Mouse (Mus musculus) heart, embryonic 11.5 days (tissue): ENCODE measurements at regions not wholly inside any gene's neighbourhood (a gene's known extent, or its start where the extent isn't known, plus 50 kb on each side); places are given as distances from the start of the nearest gene placed in this dataset.

Experiments used
- ATAC-seq: fragments of 200-750 bp; cut with Nextera tagmentation; replicated peaks from 2 replicates; pipeline ENCODE4 v1.8.0; 2017; ENCODE audit warnings: moderate library complexity; ENCODE audit not compliant: insufficient number of reproducible peaks, low FRiP score, low TSS enrichment
- H3K27ac ChIP-seq: fragments of 300-500 bp; sonication (generic); 2 replicates; pipeline ENCODE4 v1.5.1; 2014; ENCODE audit warnings: mild to moderate bottlenecking, low read depth, low read length
- H3K27me3 ChIP-seq: fragments of 300-500 bp; sonication (generic); 2 replicates; pipeline ENCODE4 v1.6.1; 2014; ENCODE audit warnings: mild to moderate bottlenecking, low read length, mixed read lengths; ENCODE audit not compliant: control insufficient read depth, insufficient read depth
- H3K36me3 ChIP-seq: fragments of 300-500 bp; sonication (generic); 2 replicates; pipeline ENCODE4 v1.6.1; 2014; ENCODE audit warnings: mild to moderate bottlenecking, low read length, moderate library complexity, mixed read lengths; ENCODE audit not compliant: control insufficient read depth, insufficient read depth
- H3K4me1 ChIP-seq: fragments of 300-500 bp; sonication (generic); 2 replicates; pipeline ENCODE4 v1.6.1; 2014; ENCODE audit warnings: low read length; ENCODE audit not compliant: control insufficient read depth, insufficient read depth
- H3K4me2 ChIP-seq: fragments of 300-500 bp; sonication (generic); 2 replicates; pipeline ENCODE4 v1.6.1; 2014; ENCODE audit warnings: mild to moderate bottlenecking, moderate library complexity
- H3K4me3 ChIP-seq: fragments of 300-500 bp; sonication (generic); 2 replicates; pipeline ENCODE4 v1.5.1; 2014; ENCODE audit warnings: low read depth, low read length
- H3K9ac ChIP-seq: fragments of 300-500 bp; sonication (generic); 2 replicates; pipeline ENCODE4 v1.6.1; 2014; ENCODE audit warnings: mild to moderate bottlenecking, low read depth, low read length, moderate library complexity
- H3K9me3 ChIP-seq: fragments of 300-500 bp; sonication (generic); replicated peaks from 2 replicates; pipeline ENCODE4 v1.6.1; 2016; ENCODE audit warnings: low read length; ENCODE audit not compliant: control insufficient read depth
- WGBS: fragments of 180-500 bp; shearing (Covaris S2); extraction: QIAGEN DNeasy Blood & Tissue Kit; methylation state at CpG from one replicate; pipeline ENCODE4 v1.1.7; 2014; ENCODE audit not compliant: insufficient replicate concordance; 5-methylcytosine and 5-hydroxymethylcytosine counted together

- ATAC-seq = no peak
- no peak overlapping the region for H3K27ac ChIP-seq
- WGBS = 95% methylated on average over 2 of the region's 2 CpGs
- no peaks in the 10 kb centered on the region for H3K4me1 ChIP-seq
- no peak overlapping the region for H3K4me2 ChIP-seq
- no peaks in the 10 kb centered on the region for H3K36me3 ChIP-seq
- H3K27me3 ChIP-seq = no peaks in the 10 kb centered on the region
- no peaks in the 10 kb centered on the region; the same call in 1 of the 2 replicates for H3K9me3 ChIP-seq
- no peak overlapping the region for H3K4me3 ChIP-seq
- no peak overlapping the region for H3K9ac ChIP-seq
Measured at GRCm38 (mm10) chr9:50421061-50421460, 73.3 kb upstream of the Plet1 start.

- Histone ChIP-seq H3K27me3 (no peaks in the 10 kb centered on the region), H3K4me3 (no peak overlapping the region), H3K9me3 (no peaks in the 10 kb centered on the region; the same call in 1 of the 2 replicates), H3K36me3 (no peaks in the 10 kb centered on the region), H3K4me2 (no peak overlapping the region), H3K4me1 (no peaks in the 10 kb centered on the region), H3K27ac (no peak overlapping the region), H3K9ac (no peak overlapping the region)
- no peak for ATAC-seq
- 78% methylated on average over 23 of the region's 23 CpGs for whole genome bisulfite sequencing
Measured at GRCm38 (mm10) chr9:50421572-50422285, 72.6 kb upstream of the Plet1 start.

- WGBS = 32% methylated on average over 4 of the region's 4 CpGs
- Histone ChIP-seq H3K4me2 (no peak overlapping the region), H3K4me1 (no peaks in the 10 kb centered on the region), H3K27ac (no peak overlapping the region), H3K9ac (no peak overlapping the region), H3K36me3 (no peaks in the 10 kb centered on the region), H3K4me3 (no peak overlapping the region), H3K27me3 (no peaks in the 10 kb centered on the region; the same call in 1 of the 2 replicates), H3K9me3 (no peaks in the 10 kb centered on the region; the same call in 1 of the 2 replicates)
- ATAC-seq = no peak
Measured at GRCm38 (mm10) chr9:50425866-50426495, 68.3 kb upstream of the Plet1 start.

- WGBS = 73% methylated on average over 7 of the region's 7 CpGs
- no peak for ATAC-seq
- Histone ChIP-seq H3K4me3 (no peak overlapping the region), H3K4me1 (no peaks in the 10 kb centered on the region), H3K36me3 (no peaks in the 10 kb centered on the region), H3K4me2 (no peak overlapping the region), H3K27ac (no peak overlapping the region), H3K9ac (no peak overlapping the region), H3K27me3 (no peaks in the 10 kb centered on the region; the same call in 1 of the 2 replicates), H3K9me3 (no peaks in the 10 kb centered on the region)
Measured at GRCm38 (mm10) chr9:50430147-50430546, 64.2 kb upstream of the Plet1 start.

- no peaks in the 10 kb centered on the region for H3K36me3 ChIP-seq
- no peaks in the 10 kb centered on the region for H3K4me1 ChIP-seq
- no peak for ATAC-seq
- H3K27ac ChIP-seq = no peak overlapping the region
- H3K9ac ChIP-seq = no peak overlapping the region
- no peak overlapping the region for H3K4me3 ChIP-seq
- WGBS = 64% methylated on average over 4 of the region's 4 CpGs
- no peaks in the 10 kb centered on the region for H3K9me3 ChIP-seq
- H3K27me3 ChIP-seq = no peaks in the 10 kb centered on the region; the same call in 1 of the 2 replicates
- H3K4me2 ChIP-seq = no peak overlapping the region
Measured at GRCm38 (mm10) chr9:50433525-50433924, 60.8 kb upstream of the Plet1 start.

- ATAC-seq = no peak
- H3K4me2 ChIP-seq = no peak overlapping the region
- WGBS = 81% methylated on average over 4 of the region's 4 CpGs
- no peaks in the 10 kb centered on the region; the same call in 1 of the 2 replicates for H3K27me3 ChIP-seq
- no peaks in the 10 kb centered on the region for H3K36me3 ChIP-seq
- H3K27ac ChIP-seq = no peak overlapping the region
- no peaks in the 10 kb centered on the region for H3K9me3 ChIP-seq
- no peak overlapping the region for H3K9ac ChIP-seq
- H3K4me3 ChIP-seq = no peak overlapping the region
- H3K4me1 ChIP-seq = no peaks in the 10 kb centered on the region
Measured at GRCm38 (mm10) chr9:50433978-50434377, 60.3 kb upstream of the Plet1 start.

GRCm38 (mm10) chr9:50437830-50438722, 56.2 kb upstream of the Plet1 start:
- 16% methylated on average over 17 of the region's 17 CpGs for WGBS
- Histone ChIP-seq H3K4me3 (peak overlapping the region; percentile 18), H3K9ac (peak overlapping the region; percentile 4; the same call in 1 of the 2 replicates), H3K4me1 (no peaks in the 10 kb centered on the region), H3K36me3 (no peaks in the 10 kb centered on the region), H3K27me3 (no peaks in the 10 kb centered on the region), H3K9me3 (no peaks in the 10 kb centered on the region), H3K27ac (no peak overlapping the region), H3K4me2 (peak overlapping the region; percentile 58)
- peak; percentile 31; the same call in 1 of the 2 replicates for ATAC-seq

- no peaks in the 10 kb centered on the region for H3K9me3 ChIP-seq
- no peaks in the 10 kb centered on the region for H3K36me3 ChIP-seq
- H3K4me1 ChIP-seq = no peaks in the 10 kb centered on the region
- 52% methylated on average over 7 of the region's 7 CpGs for whole genome bisulfite sequencing
- H3K27ac ChIP-seq = no peak overlapping the region
- no peak for ATAC-seq
- no peak overlapping the region for H3K4me3 ChIP-seq
- no peaks in the 10 kb centered on the region for H3K27me3 ChIP-seq
- H3K4me2 ChIP-seq = no peak overlapping the region
- H3K9ac ChIP-seq = no peak overlapping the region
Measured at GRCm38 (mm10) chr9:50438738-50439137, 55.6 kb upstream of the Plet1 start.
